Mouse (Mus musculus): ENCODE results near the gene Zfp768.

The Zfp768 gene

DNA sequence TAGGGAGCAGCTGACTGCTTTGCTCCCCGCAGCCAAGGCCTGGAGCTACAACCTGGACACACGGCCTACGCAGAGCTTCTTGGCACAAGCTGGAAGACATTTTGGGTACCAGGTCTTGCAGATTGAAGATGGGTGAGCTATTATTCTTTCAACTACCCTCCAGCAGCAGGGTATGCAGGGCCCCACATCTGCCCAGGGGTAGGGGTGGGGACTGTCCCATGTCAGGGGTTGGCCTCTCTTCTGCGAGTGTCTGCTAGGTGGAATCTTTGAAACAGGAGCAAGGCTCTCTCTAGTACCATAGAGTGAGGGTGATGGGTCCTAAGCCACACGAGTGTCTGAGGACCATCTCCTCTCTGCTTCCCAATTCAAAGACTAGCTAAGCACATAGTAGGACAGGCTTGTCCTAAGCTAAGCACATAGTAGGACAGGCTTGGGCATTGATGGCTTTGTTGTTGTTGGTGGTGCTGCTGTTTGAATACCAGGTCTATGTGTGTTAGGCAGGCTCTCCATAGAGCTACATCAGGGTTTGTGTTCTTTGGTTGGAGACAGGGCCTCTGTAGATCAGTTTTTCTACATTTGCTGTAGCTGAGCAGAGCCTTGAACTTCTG lies 47.7 kb downstream of the Zfp768 start:
- no peak for DNase-seq (ENCODE audit: low spot score in 2 of 2)

DNA sequence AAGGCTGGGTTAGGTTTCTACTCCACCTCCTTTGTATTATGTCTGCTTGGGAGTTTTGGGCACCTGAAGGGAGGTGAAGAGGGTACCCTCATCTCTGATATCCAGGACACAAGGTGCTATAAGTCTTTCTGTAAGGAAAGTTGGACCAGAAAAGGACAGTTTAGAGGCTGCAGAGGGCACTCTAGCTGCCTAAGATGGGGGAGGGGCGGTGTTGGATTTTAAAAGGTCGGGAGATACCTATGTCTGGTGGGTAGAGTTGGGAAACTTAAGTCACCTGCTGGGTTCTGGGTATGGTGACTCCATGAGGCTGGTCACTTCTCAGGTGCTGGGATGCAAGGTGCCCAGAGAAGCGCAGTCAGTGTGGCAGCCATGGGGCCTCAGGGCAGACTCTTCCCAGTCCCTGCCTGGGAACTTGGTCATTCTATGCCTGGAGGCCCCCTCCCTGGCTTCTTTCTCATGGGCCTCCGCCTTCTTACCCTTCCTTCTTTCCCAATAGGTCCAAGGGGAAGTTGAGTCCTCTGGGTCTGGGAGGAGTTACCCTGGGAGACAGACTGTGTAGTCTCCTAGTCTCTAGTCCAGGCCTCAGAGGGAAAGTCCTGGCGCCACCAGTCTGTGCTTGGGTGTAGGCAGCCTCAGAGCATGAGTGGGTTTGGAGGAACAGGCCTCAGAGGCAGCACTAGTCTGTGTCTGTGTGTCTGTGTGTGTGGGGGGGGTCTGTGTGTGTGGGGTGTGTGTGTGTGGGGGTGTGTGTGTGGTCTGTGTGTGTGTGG lies 48.4 kb downstream of the Zfp768 start:
- no peak for DNase-seq (ENCODE audit: low spot score in 2 of 2)

DNA sequence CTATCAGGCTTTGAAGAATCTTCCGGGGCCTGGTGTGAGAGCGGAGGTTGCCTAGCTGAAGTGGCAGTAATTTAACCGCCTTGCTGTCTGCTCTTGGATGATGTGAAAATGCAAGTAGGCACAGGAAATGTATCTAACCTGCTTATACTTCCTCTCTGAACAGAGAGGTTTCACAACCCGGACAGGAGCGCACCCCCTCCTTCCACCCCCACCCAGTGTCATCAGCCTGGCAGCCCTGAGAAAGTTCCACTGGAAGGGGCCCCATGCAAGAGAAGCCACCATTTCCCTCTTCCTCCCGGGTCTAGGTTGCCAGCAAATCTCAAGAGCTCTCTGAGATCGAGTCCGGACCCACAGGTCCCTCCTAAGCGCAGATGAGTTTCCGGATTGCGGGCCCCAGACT lies 49.3 kb downstream of the Zfp768 start, which contains the start of gene Itgal:
Gene Itgal (plus strand): TSS at position 163 of the 400 bp plus-strand sequence.
- DNase-seq (ENCODE audit: low spot score in 2 of 2), result no peak

Data from urinary bladder, postnatal 36 days (tissue).